Mouse (Mus musculus) v-Abl transformed pro-B cells (cell line): ENCODE measurements at regions not wholly inside any gene's neighbourhood (a gene's known extent, or its start where the extent isn't known, plus 50 kb on each side); places are given as distances from the start of the nearest gene placed in this dataset.

Experiments used
- in situ Hi-C, 2 experiments: fragments of 400-800 bp; cut with MboI; formaldehyde crosslinking; loops; one replicate each; pipeline ENCODE4 v1.15.1; 2025; ENCODE audit not compliant: unreplicated experiment in 2 of 2

DNA sequence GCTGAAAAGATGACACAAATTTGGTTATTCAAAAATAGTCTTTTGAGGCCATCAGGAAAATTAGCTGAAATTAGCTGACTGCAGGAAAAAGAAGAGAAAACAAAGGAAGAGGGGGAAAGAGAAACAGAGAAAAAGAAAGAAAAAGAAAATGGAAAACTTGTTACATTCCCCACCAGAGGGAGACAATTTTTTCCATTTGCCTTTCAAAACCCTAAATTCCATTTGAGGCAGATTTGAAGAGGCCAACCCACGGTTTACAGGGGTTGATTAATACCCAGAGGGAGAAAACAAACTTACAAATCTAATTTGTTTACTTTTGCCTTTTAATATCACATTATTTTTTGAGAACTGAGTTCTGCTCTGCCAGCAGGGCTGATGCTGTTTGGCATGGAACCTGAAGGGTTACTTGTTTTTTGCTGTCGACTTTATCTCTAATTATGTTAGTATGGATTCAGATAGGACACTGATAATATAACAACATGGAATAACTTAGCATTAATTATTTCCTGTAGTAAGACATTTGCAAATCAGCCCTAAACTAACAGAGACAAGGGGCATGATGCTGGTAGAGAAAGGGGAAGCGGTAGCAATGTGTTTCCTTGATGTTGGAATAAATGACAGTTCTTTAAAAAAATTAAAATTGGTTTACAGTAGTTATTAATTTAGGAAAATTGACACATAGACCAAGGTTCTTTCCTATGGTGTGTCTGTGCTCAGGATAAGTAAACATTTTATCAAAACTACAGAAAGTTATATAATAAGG lies 114.4 kb upstream of the Pkn2 start:
- in situ Hi-C loops, result no loop called here

DNA sequence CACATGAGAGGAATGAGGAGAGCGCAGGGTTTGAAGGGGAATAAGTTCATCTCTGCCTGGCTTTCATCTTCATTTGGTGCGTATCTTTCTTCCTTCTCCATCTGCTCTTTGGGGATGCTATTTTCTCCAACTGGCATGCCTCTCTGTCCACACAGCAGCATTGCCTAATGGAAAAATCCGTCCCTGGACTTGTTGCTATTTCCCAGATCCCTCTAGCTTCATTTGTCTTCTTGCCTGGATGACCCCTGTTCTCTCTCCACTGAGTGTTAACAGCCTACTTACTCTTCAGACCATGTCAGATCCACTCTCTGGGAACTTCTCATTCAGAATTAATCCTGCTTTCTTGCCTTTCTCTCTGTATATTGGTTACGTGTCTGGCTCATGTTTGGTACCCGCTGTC lies 102.7 kb upstream of the Pkn2 start:
- in situ Hi-C loops, result no loop called here

GRCm38 (mm10) chr3:142981221-142981620 lies 99.4 kb upstream of the Pkn2 start:
- in situ Hi-C loops, result no loop called here

DNA sequence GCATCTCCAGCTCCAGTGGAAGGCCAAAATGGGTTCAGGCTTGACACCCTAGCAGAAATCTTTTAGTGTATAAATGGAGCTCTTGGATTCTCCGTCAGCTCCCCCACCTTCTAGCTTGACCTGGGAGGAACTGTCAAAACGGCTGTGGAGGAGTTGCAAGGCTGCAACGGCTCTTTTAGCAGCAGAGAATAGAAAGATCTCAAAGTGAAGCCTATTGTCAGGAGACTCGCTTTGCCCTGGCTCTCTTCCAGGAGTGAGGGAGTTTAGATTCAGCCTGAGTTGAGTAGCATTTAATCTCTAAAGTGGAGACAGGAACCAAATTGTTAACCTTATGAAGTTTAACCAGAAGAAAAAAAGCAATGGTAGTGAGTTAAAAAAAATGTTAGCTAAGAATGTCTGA lies 97.4 kb upstream of the Pkn2 start:
- in situ Hi-C loops, result no loop called here

GRCm38 (mm10) chr3:142976519-142977394 lies 95.0 kb upstream of the Pkn2 start:
- in situ Hi-C loops, result no loop called here

GRCm38 (mm10) chr3:142975606-142976005 lies 93.8 kb upstream of the Pkn2 start:
- in situ Hi-C loops, result no loop called here

DNA sequence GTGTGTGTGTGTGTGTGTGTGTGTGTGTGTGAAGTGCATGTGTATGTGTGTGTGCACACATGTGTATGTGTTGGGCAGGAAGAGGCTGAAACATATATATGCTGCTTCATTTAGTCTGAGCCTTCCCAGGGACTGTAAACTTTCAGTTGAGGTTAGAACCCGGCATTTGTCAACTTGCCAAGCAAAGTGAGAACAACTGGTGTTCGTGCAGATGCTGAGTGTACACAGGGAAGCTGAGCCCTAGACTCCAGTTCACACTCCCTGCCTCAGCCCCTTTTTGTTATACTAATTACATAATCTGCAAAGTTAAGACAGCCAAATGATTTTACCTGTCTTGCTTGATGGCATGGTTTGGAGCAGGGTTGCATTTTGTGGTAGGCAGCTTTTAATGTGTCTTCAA lies 87.7 kb upstream of the Pkn2 start:
- in situ Hi-C loops, result no loop called here

DNA sequence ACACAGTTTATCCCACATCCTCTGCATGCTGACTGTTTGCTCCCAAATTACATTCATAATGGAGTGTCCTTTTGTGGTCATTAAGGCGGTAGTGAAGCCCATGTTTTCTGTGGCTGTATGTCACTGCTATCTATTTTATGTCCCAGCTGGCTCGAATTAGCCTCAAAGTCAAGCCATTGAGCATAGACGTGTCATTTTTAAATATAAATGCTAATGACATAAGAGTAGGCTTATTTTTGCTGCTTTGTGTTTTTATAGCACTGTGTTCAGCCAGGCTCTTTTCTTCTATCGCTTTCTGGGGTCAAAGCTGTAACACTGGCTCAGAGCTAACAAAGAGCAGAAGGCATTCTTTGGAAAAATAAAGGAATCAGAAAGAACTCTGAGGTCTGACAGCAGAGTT lies 83.8 kb upstream of the Pkn2 start:
- in situ Hi-C loops, result no loop called here

- in situ Hi-C loops, result no loop called here
Observed at GRCm38 (mm10) chr3:142963818-142964372, 82.1 kb upstream of the Pkn2 start.

GRCm38 (mm10) chr3:142957768-142958167 lies 76.0 kb upstream of the Pkn2 start:
- in situ Hi-C loops, result no loop called here

DNA sequence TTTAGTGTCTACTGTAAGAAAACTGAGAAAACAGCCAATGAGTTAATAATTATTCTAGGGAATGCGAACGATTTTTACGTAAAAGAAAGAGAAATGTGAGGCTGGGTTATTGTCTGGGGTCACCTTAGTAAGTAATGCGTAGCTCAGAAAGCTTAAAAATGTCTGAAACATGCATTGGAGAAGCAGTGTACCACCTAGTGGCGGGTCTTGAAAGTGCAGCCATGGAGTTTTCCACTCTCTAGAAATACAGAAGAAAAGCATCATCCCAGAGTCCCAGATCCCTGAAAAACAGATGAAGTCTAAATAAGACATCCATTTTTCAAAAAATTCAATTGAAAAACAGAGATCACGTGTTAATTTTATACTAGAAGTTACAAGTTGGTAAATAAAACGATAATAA lies 67.0 kb upstream of the Pkn2 start:
- in situ Hi-C loops, result no loop called here

- in situ Hi-C loops, result no loop called here
Observed at GRCm38 (mm10) chr3:142941319-142942024, 59.7 kb upstream of the Pkn2 start.

DNA sequence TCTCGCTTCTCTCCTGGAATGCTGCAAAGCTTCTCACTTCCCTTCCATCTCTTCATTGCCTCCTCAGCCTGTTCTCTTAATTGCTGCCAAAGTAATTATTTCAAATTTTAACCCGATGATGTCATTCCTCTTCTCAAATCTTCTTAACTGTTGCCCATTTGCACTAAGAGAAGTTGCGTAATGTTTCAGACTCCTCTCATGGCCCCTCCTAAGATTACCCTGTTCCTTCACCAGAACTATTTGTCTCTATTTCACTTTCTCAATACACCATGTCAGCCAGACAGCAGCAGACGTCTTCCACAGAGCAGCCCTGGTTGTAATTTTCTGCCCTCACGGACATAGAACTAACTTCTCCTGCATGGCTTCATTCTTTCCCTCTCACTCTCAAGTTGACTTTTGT lies 59.1 kb upstream of the Pkn2 start:
- in situ Hi-C loops, result no loop called here

GRCm38 (mm10) chr3:142939773-142940172 lies 58.0 kb upstream of the Pkn2 start:
- in situ Hi-C loops, result no loop called here

DNA sequence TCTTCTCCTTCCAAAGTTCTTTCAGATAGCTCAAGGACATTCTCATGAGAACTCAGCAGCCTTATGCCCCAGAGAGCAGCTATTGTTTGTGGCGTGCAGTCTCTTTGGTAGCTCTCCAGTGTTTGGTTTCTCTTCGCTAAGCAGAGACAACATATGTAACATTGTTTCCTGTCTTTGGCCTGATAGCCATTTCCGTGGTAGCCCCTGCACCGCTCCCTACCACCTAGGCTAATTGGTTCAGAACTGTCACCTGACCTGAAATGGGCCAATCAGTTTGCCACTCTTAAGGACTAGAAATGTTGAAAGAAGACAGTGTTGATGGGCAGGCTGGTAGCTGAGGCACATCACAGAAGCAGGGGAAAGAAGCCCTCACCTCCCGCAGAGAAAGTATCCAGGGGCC lies 54.1 kb upstream of the Pkn2 start:
- in situ Hi-C loops, result no loop called here

DNA sequence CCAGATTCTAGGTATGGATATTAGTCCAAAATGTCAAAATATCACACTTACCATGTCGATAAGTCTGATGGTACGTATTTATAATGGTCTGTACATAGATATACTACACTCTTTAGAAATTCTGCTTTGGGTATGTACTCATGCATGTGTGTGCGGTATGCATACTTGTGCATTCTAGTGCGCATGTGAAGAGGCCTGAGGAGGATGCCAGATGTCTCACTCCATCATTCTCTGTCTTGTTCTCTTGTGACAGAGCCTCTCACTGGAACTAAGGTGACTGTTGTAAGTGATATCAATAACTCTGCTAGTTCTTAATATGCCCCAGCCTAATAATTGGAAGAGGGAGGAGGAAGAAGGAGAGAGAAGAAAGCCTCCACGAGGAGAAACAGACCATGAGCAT lies 52.5 kb upstream of the Pkn2 start:
- in situ Hi-C loops, result no loop called here

GRCm38 (mm10) chr3:142933684-142934259 lies 52.0 kb upstream of the Pkn2 start:
- in situ Hi-C loops, result no loop called here
